Mouse (Mus musculus) kidney, adult 8-10 months (tissue): ENCODE measurements around the gene Foxf2.

Experiments
- DNase-seq, 2 experiments: peaks; one replicate each; pipeline ENCODE4 v3.0.0; 2022

The Foxf2 gene

GRCm38 (mm10) chr13:31625333-31626101 is at the start of gene Foxf2:
Foxf2 (plus strand) TSS chr13:31625816.
- no peak for DNase-seq

- DNase-seq: peak in 1 of 2 experiments; percentile 46
Measured at GRCm38 (mm10) chr13:31576696-31577095, 48.9 kb upstream of the Foxf2 start.

- DNase-seq: peak in 1 of 2 experiments; percentile 20
Measured at GRCm38 (mm10) chr13:31577576-31577975, 48.0 kb upstream of the Foxf2 start.

- DNase-seq: peak; percentile 52 to 88
Measured at GRCm38 (mm10) chr13:31578389-31578788, 47.2 kb upstream of the Foxf2 start.

GRCm38 (mm10) chr13:31579866-31580265 is 45.8 kb upstream of the Foxf2 start:
- DNase-seq: peak; percentile 46 to 49

- no peak for DNase-seq
Measured at GRCm38 (mm10) chr13:31587341-31587740, 38.3 kb upstream of the Foxf2 start.

GRCm38 (mm10) chr13:31599576-31599975 is 26.0 kb upstream of the Foxf2 start:
- DNase-seq: no peak

- DNase-seq: no peak
Measured at GRCm38 (mm10) chr13:31603964-31604363, 21.7 kb upstream of the Foxf2 start.

GRCm38 (mm10) chr13:31614724-31615465 is 10.7 kb upstream of the Foxf2 start:
- DNase-seq: peak in 1 of 2 experiments; percentile 6

- no peak for DNase-seq
Measured at GRCm38 (mm10) chr13:31615561-31616165, 10.0 kb upstream of the Foxf2 start.

GRCm38 (mm10) chr13:31618001-31618400 is 7.6 kb upstream of the Foxf2 start:
- DNase-seq: no peak

- peak; percentile 19 to 49 for DNase-seq
Measured at GRCm38 (mm10) chr13:31618416-31618815, 7.2 kb upstream of the Foxf2 start.

GRCm38 (mm10) chr13:31618919-31619655 is 6.5 kb upstream of the Foxf2 start:
- DNase-seq: no peak

GRCm38 (mm10) chr13:31619826-31620498 is 5.7 kb upstream of the Foxf2 start:
- DNase-seq: no peak

- DNase-seq: no peak
Measured at GRCm38 (mm10) chr13:31620499-31620847, 5.1 kb upstream of the Foxf2 start.

GRCm38 (mm10) chr13:31620937-31621336 is 4.7 kb upstream of the Foxf2 start:
- DNase-seq: no peak

GRCm38 (mm10) chr13:31621741-31622140 is 3.9 kb upstream of the Foxf2 start:
- no peak for DNase-seq

GRCm38 (mm10) chr13:31622371-31622770 is 3.2 kb upstream of the Foxf2 start:
- no peak for DNase-seq

- no peak for DNase-seq
Measured at GRCm38 (mm10) chr13:31623291-31623690, 2.3 kb upstream of the Foxf2 start.

GRCm38 (mm10) chr13:31623906-31624860 is 1.4 kb upstream of the Foxf2 start:
- no peak for DNase-seq

GRCm38 (mm10) chr13:31624966-31625332 is 667 bp upstream of the Foxf2 start:
- DNase-seq: no peak
